Comparison of ENCODE assay signal across 8 mouse cellular contexts in genomic region chr7:30532931-30533330, GRCm38 (mm10). TPM values are rescaled to one million over a fixed set of nuclear protein-coding genes. Genes with fewer than 3 reads are reported as not detected.
DNase-seq lines count a peak whose midpoint lies in the region; ATAC-seq and TF ChIP-seq lines count a peak whose summit lies in the region.

No protein-coding gene starts in this region.

- no peaks in the 10 kb centered on the region; the same call in 1 of the 2 replicates for H3K4me1 ChIP-seq in embryonic facial prominence, embryonic 11.5 days (ENCODE audit: control insufficient read depth, insufficient read depth, low read length)
- peaks cover 47% of the 10 kb centered on the region for H3K4me1 ChIP-seq in hindbrain, embryonic 13.5 days (replicated peaks)
- H3K4me1 ChIP-seq in midbrain, embryonic 11.5 days (ENCODE audit: control insufficient read depth, insufficient read depth, low read length): peaks cover 26% of the 10 kb centered on the region

- intact Hi-C loops in left cerebral cortex, adult 2 months (cut with DNase I): loop anchor here (2.0 kb wide), 1 partner anchor 88 kb away; the partner anchor contains the start of gene Aplp1

- peak in 1 of 2 experiments; percentile 34 for DNase-seq in left cerebral cortex, adult 2 months (ENCODE audit: extremely low spot score in 1 of 2, low spot score in 2 of 2)
- DNase-seq in left cerebral cortex, adult 9 months (ENCODE audit: low spot score in 2 of 2): no peak
- peak; percentile 15 for DNase-seq in embryonic facial prominence, embryonic 11.5 days (ENCODE audit: low spot score)
- no peak for DNase-seq in midbrain, embryonic 11.5 days (ENCODE audit: low spot score, missing footprints)
- no peak for DNase-seq in natural killer cell, adult 2 months (ENCODE audit: low spot score in 2 of 2)
- no peak for DNase-seq in cerebellum, adult 11 months
- no peak for DNase-seq in frontal cortex, postnatal 25 days (ENCODE audit: low spot score in 2 of 2)

- TF ChIP-seq CTCF in left cerebral cortex, adult 2 months (IDR thresholded peaks at IDR 0.05): no peak

- H3K27ac ChIP-seq in left cerebral cortex, adult 2 months: peak overlapping the region; percentile 89
- H3K27ac ChIP-seq in embryonic facial prominence, embryonic 11.5 days (replicated peaks; ENCODE audit: low read depth, low read length): no peak overlapping the region
- H3K27ac ChIP-seq in hindbrain, embryonic 13.5 days: peak overlapping the region; percentile 95; the same call in 1 of the 2 replicates
- no peak overlapping the region for H3K27ac ChIP-seq in midbrain, embryonic 11.5 days (ENCODE audit: low read depth, low read length)

- peak overlapping the region; percentile 30; the same call in 1 of the 2 replicates for H3K9ac ChIP-seq in embryonic facial prominence, embryonic 11.5 days (replicated peaks; ENCODE audit: low read length)
- H3K9ac ChIP-seq in hindbrain, embryonic 13.5 days: peak overlapping the region; percentile 93
- peak overlapping the region; percentile 82 for H3K9ac ChIP-seq in midbrain, embryonic 11.5 days (ENCODE audit: low read length)

- WGBS in embryonic facial prominence, embryonic 11.5 days: 13% methylated on average over 8 of the region's 8 CpGs
- 4% methylated on average over 8 of the region's 8 CpGs for WGBS in hindbrain, embryonic 13.5 days
- WGBS in midbrain, embryonic 11.5 days: 17% methylated on average over 8 of the region's 8 CpGs

- peaks cover 8% of the 10 kb centered on the region for H3K36me3 ChIP-seq in embryonic facial prominence, embryonic 11.5 days (replicated peaks; ENCODE audit: control insufficient read depth, insufficient read depth, low read depth, low read length)
- peaks cover 52% of the 10 kb centered on the region for H3K36me3 ChIP-seq in hindbrain, embryonic 13.5 days
- peaks cover 23% of the 10 kb centered on the region for H3K36me3 ChIP-seq in midbrain, embryonic 11.5 days (ENCODE audit: control insufficient read depth, insufficient read depth, low read length)

- no peaks in the 10 kb centered on the region for H3K27me3 ChIP-seq in embryonic facial prominence, embryonic 11.5 days (ENCODE audit: control insufficient read depth, insufficient read depth, low read length)
- H3K27me3 ChIP-seq in hindbrain, embryonic 13.5 days: no peaks in the 10 kb centered on the region
- no peaks in the 10 kb centered on the region for H3K27me3 ChIP-seq in midbrain, embryonic 11.5 days (ENCODE audit: control insufficient read depth, insufficient read depth, low read length)

- peak overlapping the region; percentile 70 for H3K4me3 ChIP-seq in left cerebral cortex, adult 2 months
- no peak overlapping the region for H3K4me3 ChIP-seq in embryonic facial prominence, embryonic 11.5 days (ENCODE audit: low read depth, low read length)
- H3K4me3 ChIP-seq in hindbrain, embryonic 13.5 days: peak overlapping the region; percentile 75
- H3K4me3 ChIP-seq in midbrain, embryonic 11.5 days (ENCODE audit: low read depth, low read length): peak overlapping the region; percentile 49

- no peaks in the 10 kb centered on the region for H3K9me3 ChIP-seq in embryonic facial prominence, embryonic 11.5 days (replicated peaks; ENCODE audit: control insufficient read depth, low read length)
- H3K9me3 ChIP-seq in hindbrain, embryonic 13.5 days: no peaks in the 10 kb centered on the region
- no peaks in the 10 kb centered on the region for H3K9me3 ChIP-seq in midbrain, embryonic 11.5 days (ENCODE audit: control insufficient read depth, low read length)

- ATAC-seq in embryonic facial prominence, embryonic 11.5 days (replicated peaks; ENCODE audit: insufficient number of reproducible peaks, low FRiP score, low TSS enrichment, low read depth): 0 out of 2 replicates have a peak, but pooled peaks have one; percentile 7
- ATAC-seq in hindbrain, embryonic 13.5 days (ENCODE audit: low FRiP score): no peak
- no peak for ATAC-seq in midbrain, embryonic 11.5 days (ENCODE audit: low FRiP score)

- peak overlapping the region; percentile 6; the same call in 1 of the 2 replicates for H3K4me2 ChIP-seq in embryonic facial prominence, embryonic 11.5 days (ENCODE audit: low read depth, low read length)
- H3K4me2 ChIP-seq in hindbrain, embryonic 13.5 days: peak overlapping the region; percentile 91
- peak overlapping the region; percentile 91 for H3K4me2 ChIP-seq in midbrain, embryonic 11.5 days

RNA-seq across cellular contexts. Expression of gene Arhgap33, which starts 1.9 kb away (rescaled TPM):
- 100 to 1,000 TPM; 182 to 220 TPM for total RNA-seq in left cerebral cortex, adult 2 months (2021)
- polyA plus RNA-seq in embryonic facial prominence, embryonic 11.5 days (2014; fragmentation: Nextera tagmentation; extraction: Ambion mirVana): 11.5 and 14.7 TPM in 2 replicates
- 103 and 111 TPM in 2 replicates for polyA plus RNA-seq in hindbrain, embryonic 13.5 days (2015; fragmentation: Nextera tagmentation; extraction: Ambion mirVana)
- 32.0 and 41.1 TPM in 2 replicates for polyA plus RNA-seq in midbrain, embryonic 11.5 days (2014; fragmentation: Nextera tagmentation; extraction: Ambion mirVana)

RNA-seq across cellular contexts. Expression of gene Hspb6, which starts 19.0 kb away (rescaled TPM):
- total RNA-seq in left cerebral cortex, adult 2 months (2021): 1 to 10 TPM; 4.4 to 5.0 TPM
- polyA plus RNA-seq in embryonic facial prominence, embryonic 11.5 days (2014; fragmentation: Nextera tagmentation; extraction: Ambion mirVana): 4.4 and 6.2 TPM in 2 replicates
- 7.8 and 7.9 TPM in 2 replicates for polyA plus RNA-seq in hindbrain, embryonic 13.5 days (2015; fragmentation: Nextera tagmentation; extraction: Ambion mirVana)
- 4.2 and 4.6 TPM in 2 replicates for polyA plus RNA-seq in midbrain, embryonic 11.5 days (2014; fragmentation: Nextera tagmentation; extraction: Ambion mirVana)

RNA-seq across cellular contexts. Expression of gene Proser3, which starts 19.2 kb away (rescaled TPM):
- 1 to 10 TPM; 4.9 to 5.2 TPM for total RNA-seq in left cerebral cortex, adult 2 months (2021)
- 13.0 and 13.7 TPM in 2 replicates for polyA plus RNA-seq in embryonic facial prominence, embryonic 11.5 days (2014; fragmentation: Nextera tagmentation; extraction: Ambion mirVana)
- polyA plus RNA-seq in hindbrain, embryonic 13.5 days (2015; fragmentation: Nextera tagmentation; extraction: Ambion mirVana): 8.1 and 8.4 TPM in 2 replicates
- polyA plus RNA-seq in midbrain, embryonic 11.5 days (2014; fragmentation: Nextera tagmentation; extraction: Ambion mirVana): 11.3 and 11.5 TPM in 2 replicates

RNA-seq across cellular contexts. Expression of gene Lin37, which starts 26.7 kb away (rescaled TPM):
- 10 to 100 TPM; 42.9 to 43.2 TPM for total RNA-seq in left cerebral cortex, adult 2 months (2021)
- 40.2 and 44.8 TPM in 2 replicates for polyA plus RNA-seq in embryonic facial prominence, embryonic 11.5 days (2014; fragmentation: Nextera tagmentation; extraction: Ambion mirVana)
- polyA plus RNA-seq in hindbrain, embryonic 13.5 days (2015; fragmentation: Nextera tagmentation; extraction: Ambion mirVana): 51.7 and 57.9 TPM in 2 replicates
- 48.7 and 49.7 TPM in 2 replicates for polyA plus RNA-seq in midbrain, embryonic 11.5 days (2014; fragmentation: Nextera tagmentation; extraction: Ambion mirVana)

RNA-seq across cellular contexts. Expression of gene U2af1l4, which starts 30.2 kb away (rescaled TPM):
- 10 to 100 TPM; 67.4 to 74.4 TPM for total RNA-seq in left cerebral cortex, adult 2 months (2021)
- polyA plus RNA-seq in embryonic facial prominence, embryonic 11.5 days (2014; fragmentation: Nextera tagmentation; extraction: Ambion mirVana): 99.9 and 102 TPM in 2 replicates
- 98.9 and 105 TPM in 2 replicates for polyA plus RNA-seq in hindbrain, embryonic 13.5 days (2015; fragmentation: Nextera tagmentation; extraction: Ambion mirVana)
- polyA plus RNA-seq in midbrain, embryonic 11.5 days (2014; fragmentation: Nextera tagmentation; extraction: Ambion mirVana): 90.7 and 94.8 TPM in 2 replicates

Comparison
In these comparisons a context has a peak if more than half of its experiments do, and no peak if none do; other contexts are left out.
1. H3K27ac ChIP-seq: peak in left cerebral cortex, adult 2 months (single experiment) and hindbrain, embryonic 13.5 days (single experiment); none in embryonic facial prominence, embryonic 11.5 days (single experiment) and midbrain, embryonic 11.5 days (single experiment).
2. H3K4me2 ChIP-seq: peak in every context shown above with its lines; median percentile 91 in hindbrain, embryonic 13.5 days; 91 in midbrain, embryonic 11.5 days; 6 in embryonic facial prominence, embryonic 11.5 days.
3. H3K9ac ChIP-seq: peak in every context shown above with its lines; median percentile 93 in hindbrain, embryonic 13.5 days; 82 in midbrain, embryonic 11.5 days; 30 in embryonic facial prominence, embryonic 11.5 days.